Mouse (Mus musculus): Measurements from ENCODE around the gene Zdhhc4. TPM values are rescaled to one million over a fixed set of nuclear protein-coding genes. Genes with fewer than 3 reads are reported as not detected.

Zdhhc4 gene
- 72.7 and 79.2 TPM in 2 replicates for polyA plus RNA-seq (2015; fragmentation: Nextera tagmentation; extraction: Ambion mirVana)

DNA sequence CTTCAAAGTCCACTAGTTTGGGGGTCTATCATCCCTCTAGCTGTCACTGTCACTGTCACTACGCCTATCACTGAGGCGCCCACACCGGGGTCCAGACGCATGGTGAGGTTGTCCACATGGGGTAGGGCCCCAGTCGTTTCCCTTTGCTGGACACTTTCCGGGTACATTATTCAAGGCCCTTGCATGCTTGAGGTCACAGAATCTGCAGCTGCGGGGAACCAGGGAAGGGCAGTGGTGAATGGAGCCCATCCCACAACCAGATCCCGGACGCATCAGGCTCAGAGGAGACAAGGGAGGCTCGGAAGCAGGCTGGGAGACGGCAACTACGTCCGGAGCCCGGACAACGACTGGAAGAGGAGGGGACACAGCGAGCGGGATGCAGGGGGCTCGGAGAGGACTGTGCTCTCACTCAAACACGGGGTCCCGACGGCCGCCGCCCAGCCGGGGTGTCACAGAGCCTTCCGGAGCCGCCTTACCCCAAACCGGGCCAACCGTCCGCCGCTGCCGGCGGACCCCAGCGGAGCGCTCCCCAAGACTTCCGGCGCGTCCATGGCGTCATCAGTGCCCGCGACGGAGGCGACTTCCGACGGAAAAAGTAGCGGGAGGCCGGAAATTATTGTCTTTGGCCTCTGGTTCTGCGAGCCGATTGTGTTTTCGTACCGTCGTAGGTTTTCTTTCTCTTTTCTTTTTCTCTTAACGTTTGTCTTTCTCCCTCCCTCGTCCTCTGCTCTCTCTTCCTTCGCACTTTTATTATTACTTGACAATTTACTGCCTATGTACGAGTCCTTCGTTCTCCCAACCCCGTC, at the start of gene Zdhhc4:
Gene Zdhhc4 (minus strand): TSS at position 567 of the 806 bp plus-strand sequence.
- Histone ChIP-seq H3K27me3 (ENCODE audit: control insufficient read depth, insufficient read depth, low read depth, low read length) (no peaks in the 10 kb centered on the region), H3K4me2 (ENCODE audit: low read depth, low read length) (peak within 1 kb of the TSS; percentile 77), H3K9me3 (ENCODE audit: control insufficient read depth, low read length) (no peaks in the 10 kb centered on the region), H3K9ac (ENCODE audit: low read length) (peak within 1 kb of the TSS; percentile 85), H3K36me3 (ENCODE audit: control insufficient read depth, insufficient read depth, low read length) (peaks cover 16% of the 10 kb centered on the region), H3K4me1 (replicated peaks; ENCODE audit: control insufficient read depth, insufficient read depth, low read length) (peaks cover 16% of the 10 kb centered on the region), H3K4me3 (ENCODE audit: low read length) (peak within 1 kb of the TSS; percentile 81), H3K27ac (ENCODE audit: low read length) (peak within 1 kb of the TSS; percentile 72)
- under 1% methylated on average over 57 of the region's 57 CpGs for WGBS
- peak; percentile 87 for ATAC-seq (ENCODE audit: low read depth)

DNA sequence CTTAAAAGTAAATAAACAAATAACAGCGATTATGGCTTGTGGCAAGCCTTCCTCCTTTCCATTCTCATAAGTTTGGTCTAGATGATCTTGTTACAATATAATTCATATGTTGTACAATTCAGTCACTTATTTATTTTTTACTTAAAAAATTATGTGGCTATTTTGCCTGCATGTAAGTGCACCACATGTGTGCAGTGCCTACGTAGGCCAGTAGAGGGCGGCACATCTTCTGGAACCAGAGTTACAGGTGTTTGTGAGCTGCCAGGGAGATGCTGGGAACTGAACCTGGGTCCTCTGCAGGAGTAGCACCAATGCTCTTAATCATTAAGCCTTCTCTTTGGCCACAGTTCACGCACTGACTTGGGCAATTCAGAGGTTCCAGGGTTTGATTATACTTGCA, 47.1 kb upstream of the Zdhhc4 start:
- WGBS: 75% methylated on average over 4 of the region's 4 CpGs
- no peaks in the 10 kb centered on the region; the same call in 1 of the 2 replicates for H3K4me1 ChIP-seq (replicated peaks; ENCODE audit: control insufficient read depth, insufficient read depth, low read length)
- no peak for ATAC-seq (ENCODE audit: low read depth)

DNA sequence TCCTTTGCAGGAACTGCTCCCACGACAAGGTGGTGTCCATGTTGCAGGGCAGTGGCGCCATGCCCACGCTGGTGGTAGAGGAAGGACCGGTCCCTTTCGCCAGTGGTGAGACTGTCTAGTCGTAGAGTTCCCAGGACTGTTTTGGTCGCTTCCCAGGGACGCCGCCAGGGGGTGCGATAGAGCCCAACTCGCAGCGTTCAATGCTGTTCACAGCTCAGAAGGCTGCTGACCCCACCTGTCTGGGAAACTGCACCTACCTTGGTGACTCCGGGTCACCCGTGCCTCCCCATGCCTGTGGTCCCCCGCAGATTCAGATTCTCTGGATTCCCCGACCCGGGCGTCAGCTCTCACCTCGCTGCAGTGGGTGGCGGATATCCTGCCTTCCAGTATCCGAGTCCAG, 46.2 kb upstream of the Zdhhc4 start:
- Histone ChIP-seq H3K36me3 (ENCODE audit: control insufficient read depth, insufficient read depth, low read length) (no peaks in the 10 kb centered on the region), H3K27ac (ENCODE audit: low read length) (no peak overlapping the region), H3K4me3 (ENCODE audit: low read length) (peak overlapping the region; percentile 21), H3K4me1 (replicated peaks; ENCODE audit: control insufficient read depth, insufficient read depth, low read length) (no peaks in the 10 kb centered on the region; the same call in 1 of the 2 replicates), H3K27me3 (ENCODE audit: control insufficient read depth, insufficient read depth, low read depth, low read length) (peaks cover 49% of the 10 kb centered on the region), H3K9ac (ENCODE audit: low read length) (no peak overlapping the region), H3K9me3 (ENCODE audit: control insufficient read depth, low read length) (peaks cover 3% of the 10 kb centered on the region; the same call in 1 of the 2 replicates), H3K4me2 (ENCODE audit: low read depth, low read length) (peak overlapping the region; percentile 47)
- peak; percentile 51 for ATAC-seq (ENCODE audit: low read depth)
- WGBS: 5% methylated on average over 21 of the region's 21 CpGs

More for the DNA sequence above, 47.1 kb upstream of the Zdhhc4 start:
- H3K9ac ChIP-seq (ENCODE audit: low read length): no peak overlapping the region
- no peak overlapping the region for H3K27ac ChIP-seq (ENCODE audit: low read length)
- no peak overlapping the region for H3K4me3 ChIP-seq (ENCODE audit: low read length)
- no peaks in the 10 kb centered on the region for H3K36me3 ChIP-seq (ENCODE audit: control insufficient read depth, insufficient read depth, low read length)
- no peak overlapping the region for H3K4me2 ChIP-seq (ENCODE audit: low read depth, low read length)
- peaks cover 40% of the 10 kb centered on the region for H3K27me3 ChIP-seq (ENCODE audit: control insufficient read depth, insufficient read depth, low read depth, low read length)
- peaks cover 3% of the 10 kb centered on the region; the same call in 1 of the 2 replicates for H3K9me3 ChIP-seq (ENCODE audit: control insufficient read depth, low read length)

DNA sequence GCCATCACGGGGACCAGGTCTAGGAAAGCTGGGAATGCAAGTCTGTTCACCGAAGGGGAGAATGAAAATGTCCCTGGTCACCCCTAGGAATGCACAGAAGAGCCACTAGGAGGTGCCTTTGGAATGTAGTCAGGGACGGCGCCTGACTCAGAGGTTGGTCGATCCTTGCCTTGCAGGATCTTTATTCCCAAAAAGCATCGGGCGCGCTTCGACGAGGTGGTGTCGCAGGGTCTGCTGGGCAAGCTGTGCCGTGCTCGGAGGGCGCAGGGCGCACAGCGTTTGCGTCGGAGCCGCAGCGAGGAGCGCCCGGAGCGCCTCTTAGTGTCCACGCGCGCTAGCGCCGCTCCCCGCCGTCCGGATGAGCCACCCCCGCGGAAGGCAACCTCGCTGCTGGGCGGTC, 43.8 kb upstream of the Zdhhc4 start:
- 1% methylated on average over 32 of the region's 35 CpGs for WGBS
- peaks cover 67% of the 10 kb centered on the region for H3K27me3 ChIP-seq (ENCODE audit: control insufficient read depth, insufficient read depth, low read depth, low read length)
- ATAC-seq (ENCODE audit: low read depth): 0 out of 2 replicates have a peak, but pooled peaks have one; percentile 26
- H3K4me2 ChIP-seq (ENCODE audit: low read depth, low read length): peak overlapping the region; percentile 60
- no peaks in the 10 kb centered on the region for H3K36me3 ChIP-seq (ENCODE audit: control insufficient read depth, insufficient read depth, low read length)
- H3K9me3 ChIP-seq (ENCODE audit: control insufficient read depth, low read length): peaks cover 3% of the 10 kb centered on the region; the same call in 1 of the 2 replicates
- peak overlapping the region; percentile 43 for H3K4me3 ChIP-seq (ENCODE audit: low read length)
- peaks cover 4% of the 10 kb centered on the region for H3K4me1 ChIP-seq (replicated peaks; ENCODE audit: control insufficient read depth, insufficient read depth, low read length)
- H3K27ac ChIP-seq (ENCODE audit: low read length): no peak overlapping the region
- peak overlapping the region; percentile 49 for H3K9ac ChIP-seq (ENCODE audit: low read length)

DNA sequence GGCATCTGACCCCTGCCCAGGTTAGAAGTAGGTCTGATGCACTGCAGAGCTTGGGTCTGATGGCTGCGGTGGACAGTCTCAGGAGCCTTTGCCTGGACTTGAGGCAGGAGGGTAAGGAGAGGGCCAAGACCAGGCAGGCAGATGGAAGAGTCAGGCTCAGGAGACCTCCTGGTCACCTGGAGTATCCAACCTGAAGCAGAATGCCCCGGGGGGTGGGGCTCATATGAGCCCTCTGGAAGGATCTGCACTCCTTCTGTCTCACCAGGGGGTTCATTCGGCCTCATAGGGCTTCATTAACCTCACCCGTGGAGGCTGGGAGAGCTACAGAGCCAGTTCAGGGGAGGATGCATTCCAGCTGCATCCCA, 42.1 kb upstream of the Zdhhc4 start:
- 44% methylated on average over 4 of the region's 4 CpGs for WGBS

DNA sequence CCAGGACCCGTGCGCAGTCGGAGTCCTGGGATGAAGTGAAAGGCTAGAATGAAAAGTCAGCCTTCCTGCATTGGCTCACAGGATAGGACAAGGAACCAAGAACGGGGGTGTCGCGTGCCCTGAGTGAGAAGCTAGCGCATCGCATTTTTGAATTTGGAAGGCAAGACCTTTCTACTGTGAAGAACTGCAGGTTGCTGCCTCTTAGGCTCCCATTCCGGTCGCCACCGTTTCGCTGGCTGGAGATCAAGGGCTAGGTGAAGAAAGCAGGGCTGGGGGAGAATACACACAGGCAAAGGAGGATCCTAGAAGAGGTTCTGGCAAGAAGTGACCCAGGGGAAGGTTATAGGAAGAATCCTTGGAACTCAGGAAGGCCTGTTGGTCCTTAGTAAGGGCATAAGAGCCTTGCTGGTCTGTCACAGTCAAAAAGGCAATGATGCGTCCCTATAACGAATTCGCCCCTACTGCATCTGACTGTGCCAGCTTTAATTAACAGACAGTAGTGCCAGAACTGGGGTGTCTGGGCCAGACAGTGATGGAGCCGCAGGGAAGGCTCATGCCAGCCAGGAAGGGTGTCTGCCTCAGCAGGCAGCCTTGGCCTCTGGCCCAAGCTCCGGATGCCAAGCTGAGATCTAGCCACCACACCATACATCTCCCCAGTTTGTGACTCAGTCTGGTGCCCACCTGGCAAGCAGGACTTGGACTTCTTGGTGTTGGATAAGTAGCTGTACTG, 41.5 kb upstream of the Zdhhc4 start:
- Histone ChIP-seq H3K9ac (ENCODE audit: low read length) (no peak overlapping the region), H3K27ac (ENCODE audit: low read length) (no peak overlapping the region), H3K27me3 (ENCODE audit: control insufficient read depth, insufficient read depth, low read depth, low read length) (peaks cover 67% of the 10 kb centered on the region), H3K36me3 (ENCODE audit: control insufficient read depth, insufficient read depth, low read length) (no peaks in the 10 kb centered on the region), H3K4me2 (ENCODE audit: low read depth, low read length) (no peak overlapping the region), H3K4me1 (replicated peaks; ENCODE audit: control insufficient read depth, insufficient read depth, low read length) (peaks cover 4% of the 10 kb centered on the region), H3K4me3 (ENCODE audit: low read length) (no peak overlapping the region), H3K9me3 (ENCODE audit: control insufficient read depth, low read length) (no peaks in the 10 kb centered on the region)
- 28% methylated on average over 17 of the region's 17 CpGs for whole genome bisulfite sequencing
- no peak for ATAC-seq (ENCODE audit: low read depth)

More for the DNA sequence above, 42.1 kb upstream of the Zdhhc4 start:
- Histone ChIP-seq H3K4me1 (replicated peaks; ENCODE audit: control insufficient read depth, insufficient read depth, low read length) (peaks cover 4% of the 10 kb centered on the region), H3K36me3 (ENCODE audit: control insufficient read depth, insufficient read depth, low read length) (no peaks in the 10 kb centered on the region), H3K9me3 (ENCODE audit: control insufficient read depth, low read length) (no peaks in the 10 kb centered on the region; the same call in 1 of the 2 replicates), H3K27me3 (ENCODE audit: control insufficient read depth, insufficient read depth, low read depth, low read length) (peaks cover 67% of the 10 kb centered on the region), H3K4me3 (ENCODE audit: low read length) (no peak overlapping the region), H3K27ac (ENCODE audit: low read length) (no peak overlapping the region), H3K4me2 (ENCODE audit: low read depth, low read length) (no peak overlapping the region), H3K9ac (ENCODE audit: low read length) (no peak overlapping the region)
- ATAC-seq (ENCODE audit: low read depth): no peak

DNA sequence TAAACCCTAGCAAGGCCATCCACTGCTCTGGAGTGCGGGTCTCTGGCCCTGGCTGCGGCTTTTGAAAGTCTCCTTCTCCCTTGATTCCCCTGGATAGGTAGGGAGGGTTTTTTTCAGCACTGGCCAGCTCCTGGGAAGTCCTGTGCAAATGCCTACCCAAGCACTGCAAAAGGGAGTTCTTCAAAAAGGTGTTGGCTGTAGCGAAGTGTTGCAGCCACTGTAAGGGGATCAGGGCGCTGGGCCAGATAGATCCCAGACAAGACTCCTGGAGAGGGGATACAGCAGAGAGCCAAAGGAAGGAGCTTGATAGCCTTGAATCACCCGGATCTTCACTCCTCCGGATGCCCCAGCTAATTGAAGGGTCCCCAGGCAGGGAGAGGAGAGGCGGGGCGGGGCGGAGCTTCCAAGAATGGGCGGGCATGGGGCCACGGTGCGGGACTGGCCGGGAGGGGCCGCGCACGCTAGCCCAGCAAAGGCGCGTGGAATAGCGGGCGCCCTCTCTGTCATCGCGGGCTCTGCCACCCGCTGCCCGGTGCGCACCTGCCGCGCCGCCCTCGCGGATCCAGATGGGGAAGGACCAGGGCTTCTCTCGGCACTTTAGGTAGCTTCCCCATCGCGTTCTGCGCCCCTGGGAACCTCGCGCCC, 40.7 kb upstream of the Zdhhc4 start:
- no peaks in the 10 kb centered on the region for H3K36me3 ChIP-seq (ENCODE audit: control insufficient read depth, insufficient read depth, low read length)
- WGBS: 1% methylated on average over 36 of the region's 36 CpGs
- H3K4me2 ChIP-seq (ENCODE audit: low read depth, low read length): peak overlapping the region; percentile 25; the same call in 1 of the 2 replicates
- peaks cover 70% of the 10 kb centered on the region for H3K27me3 ChIP-seq (ENCODE audit: control insufficient read depth, insufficient read depth, low read depth, low read length)
- H3K27ac ChIP-seq (ENCODE audit: low read length): no peak overlapping the region
- H3K9me3 ChIP-seq (ENCODE audit: control insufficient read depth, low read length): no peaks in the 10 kb centered on the region
- H3K4me1 ChIP-seq (replicated peaks; ENCODE audit: control insufficient read depth, insufficient read depth, low read length): peaks cover 4% of the 10 kb centered on the region
- ATAC-seq (ENCODE audit: low read depth): no peak
- peak overlapping the region; percentile 16; the same call in 1 of the 2 replicates for H3K4me3 ChIP-seq (ENCODE audit: low read length)
- H3K9ac ChIP-seq (ENCODE audit: low read length): no peak overlapping the region

DNA sequence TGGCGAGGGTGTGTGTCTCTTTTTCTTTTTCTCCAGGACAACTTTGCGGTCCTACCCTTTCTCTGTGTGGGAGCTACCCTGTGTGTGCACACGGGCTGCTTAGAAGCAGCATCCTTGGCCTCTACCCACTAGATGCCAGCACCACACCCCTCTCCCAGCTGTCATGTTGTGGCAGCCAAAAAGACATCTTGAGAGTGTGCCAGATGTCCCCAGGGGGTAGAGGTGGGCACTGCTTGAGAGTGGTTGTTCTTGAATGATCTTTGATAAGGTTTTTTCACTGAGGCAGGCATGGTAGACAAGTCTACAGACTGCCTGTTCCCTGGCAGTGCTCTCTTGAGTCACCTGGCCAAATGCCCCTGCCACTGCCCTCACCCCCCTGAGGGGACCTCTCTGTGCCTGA, 38.9 kb upstream of the Zdhhc4 start:
- no peaks in the 10 kb centered on the region for H3K9me3 ChIP-seq (ENCODE audit: control insufficient read depth, low read length)
- H3K4me1 ChIP-seq (replicated peaks; ENCODE audit: control insufficient read depth, insufficient read depth, low read length): peaks cover 8% of the 10 kb centered on the region
- no peak overlapping the region for H3K9ac ChIP-seq (ENCODE audit: low read length)
- no peak overlapping the region for H3K4me2 ChIP-seq (ENCODE audit: low read depth, low read length)
- no peak overlapping the region for H3K4me3 ChIP-seq (ENCODE audit: low read length)
- WGBS: 66% methylated on average over 3 of the region's 3 CpGs
- H3K27ac ChIP-seq (ENCODE audit: low read length): no peak overlapping the region
- no peaks in the 10 kb centered on the region for H3K36me3 ChIP-seq (ENCODE audit: control insufficient read depth, insufficient read depth, low read length)
- no peak for ATAC-seq (ENCODE audit: low read depth)
- peaks cover 57% of the 10 kb centered on the region for H3K27me3 ChIP-seq (ENCODE audit: control insufficient read depth, insufficient read depth, low read depth, low read length)

Data from lung, embryonic 16.5 days (tissue).